Mouse (Mus musculus) midbrain, embryonic 14.5 days (tissue): ENCODE data around the gene Rsg1. TPM values are rescaled to one million over a fixed set of nuclear protein-coding genes. Genes with fewer than 3 reads are reported as not detected.

Experiments used
- ATAC-seq: fragments of 200-750 bp; cut with Nextera tagmentation; 2 replicates; pipeline ENCODE4 v1.8.0; 2017; ENCODE audit warnings: moderate number of reproducible peaks, moderate library complexity; ENCODE audit not compliant: low FRiP score, low TSS enrichment
- DNase-seq: peaks from one replicate; pipeline ENCODE4 v3.0.0-alpha.2; 2015
- H3K27ac ChIP-seq: fragments of 300-500 bp; sonication (generic); replicated peaks from 2 replicates; pipeline ENCODE4 v1.5.1; 2014; ENCODE audit warnings: mild to moderate bottlenecking, low read depth, low read length, moderate library complexity
- H3K27me3 ChIP-seq: fragments of 300-500 bp; sonication (generic); 2 replicates; pipeline ENCODE4 v1.6.1; 2014; ENCODE audit warnings: low read length, control low read depth, mixed read lengths; ENCODE audit not compliant: control insufficient read depth, insufficient read depth
- H3K36me3 ChIP-seq: fragments of 300-500 bp; sonication (generic); 2 replicates; pipeline ENCODE4 v1.6.1; 2014; ENCODE audit warnings: low read length, control low read depth; ENCODE audit not compliant: control insufficient read depth, insufficient read depth
- H3K4me1 ChIP-seq: fragments of 300-500 bp; sonication (generic); 2 replicates; pipeline ENCODE4 v1.6.1; 2014; ENCODE audit warnings: mild to moderate bottlenecking, antibody characterized with exemption, low read length, control low read depth; ENCODE audit not compliant: control insufficient read depth, insufficient read depth
- H3K4me2 ChIP-seq: fragments of 300-500 bp; sonication (generic); 2 replicates; pipeline ENCODE4 v1.6.1; 2014; ENCODE audit warnings: mild to moderate bottlenecking, low read length, moderate library complexity
- H3K4me3 ChIP-seq: fragments of 300-500 bp; sonication (generic); replicated peaks from 2 replicates; pipeline ENCODE4 v1.5.1; 2014; ENCODE audit warnings: low read depth, low read length
- H3K9ac ChIP-seq: fragments of 300-500 bp; sonication (generic); replicated peaks from 2 replicates; pipeline ENCODE4 v1.6.1; 2014; ENCODE audit warnings: mild to moderate bottlenecking, low read length, moderate library complexity
- H3K9me3 ChIP-seq: fragments of 300-500 bp; sonication (generic); 2 replicates; pipeline ENCODE4 v1.6.1; 2016; ENCODE audit warnings: low read length, control low read depth, mixed read lengths; ENCODE audit not compliant: control insufficient read depth
- WGBS: fragments of 180-500 bp; shearing (Covaris S2); extraction: QIAGEN DNeasy Blood & Tissue Kit; methylation state at CpG from one replicate; pipeline ENCODE4 v1.1.7; 2014; 5-methylcytosine and 5-hydroxymethylcytosine counted together
- polyA plus RNA-seq: library from polyadenylated mRNA; unstranded; fragments of >200 nt; fragmentation: Nextera tagmentation; extraction: Ambion mirVana; gene quantifications from 2 replicates; pipeline ENCODE4 v1.2.1, GENCODE M21; 2014

Rsg1 gene
- polyA plus RNA-seq, 1 experiment from 2014 or later: 5.7 TPM

- peaks cover 50% of the 10 kb centered on the region for H3K27me3 ChIP-seq
- DNase-seq: no peak
These were observed 26.9 kb downstream of the Rsg1 start for GRCm38 (mm10) chr4:141240617-141241016.

GRCm38 (mm10) chr4:141241861-141242260 lies 28.1 kb downstream of the Rsg1 start:
- H3K9me3 ChIP-seq: no peaks in the 10 kb centered on the region
- no peaks in the 10 kb centered on the region for H3K36me3 ChIP-seq
- WGBS: 30% methylated on average over 15 of the region's 15 CpGs
- peaks cover 62% of the 10 kb centered on the region for H3K27me3 ChIP-seq
- H3K4me3 ChIP-seq: no peak overlapping the region
- H3K9ac ChIP-seq: no peak overlapping the region
- DNase-seq (no peak), ATAC-seq (no peak)
- no peak overlapping the region for H3K4me2 ChIP-seq
- peaks cover 30% of the 10 kb centered on the region for H3K4me1 ChIP-seq
- no peak overlapping the region for H3K27ac ChIP-seq

More at GRCm38 (mm10) chr4:141240617-141241016, 26.9 kb downstream of the Rsg1 start:
- 2% methylated on average over 14 of the region's 14 CpGs for WGBS
- H3K4me3 ChIP-seq: no peak overlapping the region
- H3K9ac ChIP-seq: no peak overlapping the region
- H3K27ac ChIP-seq: no peak overlapping the region
- H3K36me3 ChIP-seq: no peaks in the 10 kb centered on the region
- no peak overlapping the region for H3K4me2 ChIP-seq
- peaks cover 22% of the 10 kb centered on the region for H3K4me1 ChIP-seq
- no peak for ATAC-seq
- no peaks in the 10 kb centered on the region for H3K9me3 ChIP-seq

GRCm38 (mm10) chr4:141242651-141243241 lies 29.0 kb downstream of the Rsg1 start:
- H3K9ac ChIP-seq: no peak overlapping the region
- H3K4me3 ChIP-seq: no peak overlapping the region
- H3K9me3 ChIP-seq: no peaks in the 10 kb centered on the region
- 8% methylated on average over 11 of the region's 11 CpGs for WGBS
- H3K4me1 ChIP-seq: peaks cover 39% of the 10 kb centered on the region
- ATAC-seq (no peak), DNase-seq (peak; percentile 26)
- no peak overlapping the region for H3K27ac ChIP-seq
- H3K27me3 ChIP-seq: peaks cover 70% of the 10 kb centered on the region
- H3K36me3 ChIP-seq: no peaks in the 10 kb centered on the region
- H3K4me2 ChIP-seq: no peak overlapping the region

- Histone ChIP-seq H3K27ac (no peak overlapping the region), H3K27me3 (peaks cover 72% of the 10 kb centered on the region), H3K4me1 (peaks cover 41% of the 10 kb centered on the region), H3K36me3 (no peaks in the 10 kb centered on the region), H3K9ac (no peak overlapping the region), H3K4me2 (no peak overlapping the region), H3K4me3 (no peak overlapping the region), H3K9me3 (no peaks in the 10 kb centered on the region)
- ATAC-seq: no peak
- 69% methylated on average over 5 of the region's 5 CpGs for whole genome bisulfite sequencing
- no peak for DNase-seq
These were observed 29.9 kb downstream of the Rsg1 start for GRCm38 (mm10) chr4:141243636-141244035.

GRCm38 (mm10) chr4:141244401-141244800 lies 30.6 kb downstream of the Rsg1 start:
- H3K27ac ChIP-seq: peak overlapping the region; percentile 81
- 30% methylated on average over 5 of the region's 5 CpGs for WGBS
- H3K4me3 ChIP-seq: no peak overlapping the region
- peak; percentile 28 for DNase-seq
- peak overlapping the region; percentile 7; the same call in 1 of the 2 replicates for H3K4me2 ChIP-seq
- no peak for ATAC-seq
- no peak overlapping the region; the same call in 1 of the 2 replicates for H3K9ac ChIP-seq
- H3K9me3 ChIP-seq: no peaks in the 10 kb centered on the region
- peaks cover 73% of the 10 kb centered on the region for H3K27me3 ChIP-seq
- no peaks in the 10 kb centered on the region for H3K36me3 ChIP-seq
- peaks cover 41% of the 10 kb centered on the region for H3K4me1 ChIP-seq

GRCm38 (mm10) chr4:141244931-141245425 lies 31.2 kb downstream of the Rsg1 start:
- Histone ChIP-seq H3K9ac (no peak overlapping the region; the same call in 1 of the 2 replicates), H3K27me3 (peaks cover 68% of the 10 kb centered on the region), H3K4me2 (peak overlapping the region; percentile 7; the same call in 1 of the 2 replicates), H3K4me1 (peaks cover 36% of the 10 kb centered on the region), H3K27ac (peak overlapping the region; percentile 81), H3K36me3 (no peaks in the 10 kb centered on the region), H3K9me3 (no peaks in the 10 kb centered on the region), H3K4me3 (no peak overlapping the region)
- peak; percentile 79 for DNase-seq
- ATAC-seq: peak; percentile 60
- 8% methylated on average over 9 of the region's 9 CpGs for WGBS

- Histone ChIP-seq H3K4me3 (no peak overlapping the region), H3K9ac (no peak overlapping the region), H3K27ac (no peak overlapping the region), H3K9me3 (no peaks in the 10 kb centered on the region), H3K36me3 (no peaks in the 10 kb centered on the region), H3K4me2 (peak overlapping the region; percentile 54), H3K27me3 (peaks cover 57% of the 10 kb centered on the region), H3K4me1 (peaks cover 36% of the 10 kb centered on the region)
- no peak for ATAC-seq
- 19% methylated on average over 24 of the region's 24 CpGs for WGBS
- peak; percentile 42 for DNase-seq
These were observed 32.6 kb downstream of the Rsg1 start for GRCm38 (mm10) chr4:141246089-141246997.

GRCm38 (mm10) chr4:141246998-141247350 lies 33.2 kb downstream of the Rsg1 start:
- peak overlapping the region; percentile 54 for H3K4me2 ChIP-seq
- H3K4me1 ChIP-seq: peaks cover 36% of the 10 kb centered on the region
- H3K27ac ChIP-seq: no peak overlapping the region
- no peaks in the 10 kb centered on the region for H3K9me3 ChIP-seq
- peaks cover 51% of the 10 kb centered on the region for H3K27me3 ChIP-seq
- no peaks in the 10 kb centered on the region for H3K36me3 ChIP-seq
- ATAC-seq (no peak), DNase-seq (peak; percentile 42)
- 3% methylated on average over 17 of the region's 17 CpGs for WGBS
- no peak overlapping the region for H3K9ac ChIP-seq
- peak overlapping the region; percentile 34; the same call in 1 of the 2 replicates for H3K4me3 ChIP-seq
